Mouse (Mus musculus) telencephalon, adult 2 months (tissue): ENCODE data around the gene Rpsa.

Experiments
- DNase-seq: peaks from one replicate; pipeline ENCODE4 v3.0.0-alpha.2; 2011; ENCODE audit warnings: low read depth, low spot score

The Rpsa gene

DNA sequence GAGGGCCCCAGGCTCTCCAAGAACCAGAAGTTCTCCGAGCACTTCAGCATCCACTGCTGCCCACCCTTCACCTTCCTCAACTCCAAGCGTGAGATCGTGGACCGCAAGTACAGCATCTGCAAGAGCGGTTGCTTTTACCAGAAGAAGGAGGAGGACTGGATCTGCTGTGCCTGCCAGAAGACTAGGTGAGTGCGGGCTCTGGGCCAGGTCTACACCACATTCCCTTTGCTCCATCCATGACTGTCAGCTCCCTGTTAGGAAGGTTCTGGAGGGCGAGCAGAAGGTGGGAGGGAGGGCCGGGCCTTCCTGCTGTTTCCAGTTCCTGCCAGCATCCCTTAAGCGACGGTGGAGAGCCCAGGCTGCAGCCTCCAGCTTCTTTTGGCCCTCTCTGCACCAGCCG is 40.3 kb downstream of the Rpsa start:
- DNase-seq = no peak

DNA sequence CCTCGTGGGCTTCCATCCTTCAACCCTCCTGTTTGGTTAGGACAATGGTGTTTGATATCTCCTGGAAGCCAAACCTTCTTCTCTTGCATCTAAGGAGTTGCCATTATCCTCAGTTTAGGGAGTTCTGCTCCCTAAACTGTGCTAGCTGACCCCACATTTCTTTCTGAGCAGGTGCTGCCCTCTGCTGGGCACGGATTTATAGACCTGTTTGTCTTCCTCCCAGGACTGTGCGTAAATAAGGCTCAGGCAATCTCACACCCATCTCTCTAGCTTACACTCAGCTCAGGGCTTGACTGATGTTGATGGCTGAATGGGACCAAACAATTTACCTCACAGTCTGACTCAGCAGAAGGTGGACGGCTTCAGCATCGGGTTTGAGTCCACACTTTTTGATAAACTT is 43.8 kb downstream of the Rpsa start:
- no peak for DNase-seq

DNA sequence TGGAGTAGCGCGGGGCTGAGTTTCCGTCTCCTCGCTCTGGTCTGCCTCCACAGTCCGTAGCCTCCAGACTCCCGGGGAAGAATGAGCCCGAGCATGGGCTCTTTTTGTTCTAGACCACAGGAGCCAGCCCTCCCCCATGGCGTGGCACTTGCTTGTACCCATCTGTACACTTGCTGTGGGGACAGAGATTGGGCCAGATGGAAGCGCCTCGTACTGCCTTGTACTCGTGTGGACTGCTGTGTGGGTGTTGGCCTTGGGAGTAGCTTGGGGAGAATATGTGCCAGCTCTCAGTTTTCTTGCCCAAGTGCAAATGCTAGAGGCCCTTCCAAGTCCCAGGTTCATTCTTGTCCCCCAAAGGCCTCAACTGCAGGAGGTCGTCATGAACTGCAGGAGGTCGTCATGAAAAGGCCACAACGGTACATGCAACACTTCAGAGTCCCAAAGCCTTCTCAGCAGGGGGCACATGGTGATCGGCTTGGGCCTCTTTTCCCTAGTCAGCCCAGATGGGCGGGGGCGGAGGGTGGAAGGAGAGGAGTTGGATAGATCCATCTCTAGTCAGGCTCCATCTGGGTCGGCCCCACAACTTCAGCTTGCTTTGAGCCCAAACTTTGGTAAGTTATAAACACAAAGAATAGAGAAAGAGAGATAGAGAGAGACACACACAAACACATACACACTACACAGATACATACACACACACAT is 47.1 kb downstream of the Rpsa start:
- peak; percentile 81 for DNase-seq

DNA sequence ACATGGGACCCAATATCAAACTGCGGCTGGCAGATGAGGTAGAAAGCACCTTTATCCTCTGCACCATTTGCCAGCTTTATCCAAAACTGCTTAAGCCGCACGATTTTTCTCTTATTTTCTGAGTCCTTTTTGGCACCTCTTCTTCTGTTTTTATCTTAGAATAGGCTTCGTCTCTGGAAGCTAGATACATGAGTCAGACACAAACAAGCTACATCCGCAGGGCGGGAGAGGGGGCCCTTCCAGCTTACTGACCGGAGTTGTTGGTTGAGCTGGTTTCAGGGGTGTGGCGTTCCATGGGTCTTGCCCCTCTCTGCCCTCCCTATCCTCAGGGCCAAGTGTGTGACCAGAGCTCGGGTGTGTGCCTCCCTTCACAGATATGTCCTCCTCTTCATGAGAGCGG is 51.3 kb downstream of the Rpsa start:
- DNase-seq = no peak
